Mouse (Mus musculus) megakaryocyte, embryonic 14.5 days (primary cell): ENCODE results near the gene Pus7l. TPM values are rescaled to one million over a fixed set of nuclear protein-coding genes. Genes with fewer than 3 reads are reported as not detected.

Experiments
- H3K27me3 ChIP-seq: replicated peaks from 2 replicates; pipeline ENCODE3; 2012; ENCODE audit warnings: inconsistent platforms
- H3K36me3 ChIP-seq: replicated peaks from 2 replicates; pipeline ENCODE3; 2012; ENCODE audit warnings: low read length, inconsistent platforms, mixed read lengths
- H3K4me1 ChIP-seq: 2 replicates; pipeline ENCODE4 v1.6.1; 2012; ENCODE audit warnings: inconsistent platforms
- H3K4me3 ChIP-seq: replicated peaks from 2 replicates; pipeline ENCODE3; 2012; ENCODE audit warnings: moderate library complexity, mild to moderate bottlenecking, inconsistent platforms
- H3K9me3 ChIP-seq: 2 replicates; pipeline ENCODE4 v1.6.1; 2012; ENCODE audit warnings: inconsistent platforms
- FLI1 ChIP-seq: IDR thresholded peaks from 2 replicates; pipeline ENCODE4 v1.6.1; 2012; ENCODE audit warnings: low read length, inconsistent platforms, mixed read lengths
- GATA1 ChIP-seq: IDR thresholded peaks from 3 replicates; pipeline ENCODE4 v1.6.1; 2012; ENCODE audit warnings: mixed read lengths, low read length, inconsistent platforms, borderline replicate concordance
- polyA plus RNA-seq: library from polyadenylated mRNA; stranded (reverse); fragments of >175 nt; gene quantifications from 2 replicates; pipeline ENCODE4 v1.2.3, GENCODE M21; 2012; ENCODE audit warnings: low replicate concordance; ENCODE audit not compliant: insufficient read depth

Gene Pus7l
- polyA plus RNA-seq, 1 experiment, result 6.3 TPM

GRCm38 (mm10) chr15:94574566-94575268, 31.4 kb upstream of the Pus7l start:
- Histone ChIP-seq H3K36me3 (peaks cover 34% of the 10 kb centered on the region), H3K9me3 (no peaks in the 10 kb centered on the region), H3K4me3 (peak overlapping the region; percentile 62), H3K4me1 (peaks cover 62% of the 10 kb centered on the region), H3K27me3 (no peaks in the 10 kb centered on the region)
- no peak for TF ChIP-seq FLI1
- TF ChIP-seq GATA1, result no peak

DNA sequence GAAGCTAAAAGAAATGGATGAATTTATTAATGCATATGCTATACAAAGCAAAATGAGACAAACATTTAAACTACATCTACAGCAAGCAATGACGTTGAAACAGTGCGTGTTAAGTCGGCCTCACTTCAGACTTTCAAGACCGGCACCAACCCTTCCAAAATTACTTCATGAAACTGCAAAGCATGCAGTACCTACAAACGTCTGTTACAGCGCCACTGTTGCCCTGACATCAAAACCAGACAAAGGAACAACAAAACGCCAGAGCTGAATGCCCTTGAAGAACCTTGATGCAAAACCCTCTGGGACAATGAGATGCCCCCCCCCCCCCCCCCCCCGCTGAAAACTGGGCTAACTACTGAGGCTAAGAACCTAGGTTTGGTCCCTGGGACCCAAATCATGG, 29.4 kb upstream of the Pus7l start:
- TF ChIP-seq GATA1 (no peak), FLI1 (no peak)
- Histone ChIP-seq H3K27me3 (no peaks in the 10 kb centered on the region), H3K4me3 (no peak overlapping the region), H3K36me3 (peaks cover 34% of the 10 kb centered on the region), H3K9me3 (no peaks in the 10 kb centered on the region), H3K4me1 (peaks cover 61% of the 10 kb centered on the region)

GRCm38 (mm10) chr15:94571501-94571900, 28.2 kb upstream of the Pus7l start:
- TF ChIP-seq GATA1, result no peak
- TF ChIP-seq FLI1, result no peak
- Histone ChIP-seq H3K36me3 (peaks cover 33% of the 10 kb centered on the region), H3K4me1 (peaks cover 59% of the 10 kb centered on the region), H3K4me3 (no peak overlapping the region), H3K27me3 (no peaks in the 10 kb centered on the region), H3K9me3 (no peaks in the 10 kb centered on the region)

GRCm38 (mm10) chr15:94568496-94569182, 25.3 kb upstream of the Pus7l start:
- Histone ChIP-seq H3K9me3 (no peaks in the 10 kb centered on the region), H3K4me1 (peaks cover 55% of the 10 kb centered on the region), H3K36me3 (peaks cover 40% of the 10 kb centered on the region), H3K4me3 (no peak overlapping the region), H3K27me3 (no peaks in the 10 kb centered on the region)
- TF ChIP-seq GATA1 (no peak), FLI1 (no peak)

GRCm38 (mm10) chr15:94565854-94566253, 22.5 kb upstream of the Pus7l start:
- Histone ChIP-seq H3K4me3 (peak overlapping the region; percentile 79), H3K36me3 (peaks cover 63% of the 10 kb centered on the region), H3K9me3 (no peaks in the 10 kb centered on the region), H3K4me1 (peaks cover 45% of the 10 kb centered on the region), H3K27me3 (no peaks in the 10 kb centered on the region)
- TF ChIP-seq FLI1, result no peak
- no peak for TF ChIP-seq GATA1

- no peak for TF ChIP-seq FLI1
- no peak for TF ChIP-seq GATA1
- peaks cover 73% of the 10 kb centered on the region for H3K36me3 ChIP-seq
These were observed 21.6 kb upstream of the Pus7l start for GRCm38 (mm10) chr15:94564909-94565308.

GRCm38 (mm10) chr15:94558895-94559656, 15.7 kb upstream of the Pus7l start:
- H3K4me3 ChIP-seq, result no peak overlapping the region
- H3K9me3 ChIP-seq, result no peaks in the 10 kb centered on the region
- peaks cover 91% of the 10 kb centered on the region for H3K36me3 ChIP-seq
- peaks cover 7% of the 10 kb centered on the region; the same call in 1 of the 2 replicates for H3K4me1 ChIP-seq
- TF ChIP-seq FLI1, result no peak
- no peak for TF ChIP-seq GATA1
- no peaks in the 10 kb centered on the region for H3K27me3 ChIP-seq

More at GRCm38 (mm10) chr15:94564909-94565308, 21.6 kb upstream of the Pus7l start:
- Histone ChIP-seq H3K4me3 (peak overlapping the region; percentile 69), H3K4me1 (peaks cover 37% of the 10 kb centered on the region), H3K27me3 (no peaks in the 10 kb centered on the region), H3K9me3 (no peaks in the 10 kb centered on the region)

DNA sequence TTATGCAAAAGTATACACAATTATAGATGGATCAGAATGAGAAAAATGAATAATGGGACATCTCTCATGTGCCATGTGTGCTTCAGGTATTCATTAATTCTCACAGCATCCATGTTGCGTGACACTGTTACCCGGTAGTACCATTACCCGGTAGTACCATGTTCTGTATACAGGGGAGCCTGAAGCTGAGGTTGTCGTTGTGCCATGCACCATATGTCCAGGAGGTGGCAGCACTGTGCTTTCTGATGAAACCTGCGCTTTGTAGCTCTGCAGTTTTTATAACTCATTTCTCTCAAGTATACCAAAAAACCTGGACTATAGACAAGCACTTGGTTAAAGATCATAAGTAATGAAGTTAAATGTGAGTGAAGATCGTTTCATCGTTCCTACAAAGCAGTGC, 14.1 kb upstream of the Pus7l start:
- no peak for TF ChIP-seq FLI1
- TF ChIP-seq GATA1, result no peak
- Histone ChIP-seq H3K9me3 (0 out of 2 replicates have a peak, but pooled peaks cover 4% of the 10 kb centered on the region), H3K27me3 (no peaks in the 10 kb centered on the region), H3K36me3 (peaks cover 92% of the 10 kb centered on the region), H3K4me1 (0 out of 2 replicates have a peak, but pooled peaks cover 3% of the 10 kb centered on the region), H3K4me3 (no peak overlapping the region)

GRCm38 (mm10) chr15:94553536-94553935, 10.2 kb upstream of the Pus7l start:
- H3K4me1 ChIP-seq, result 0 out of 2 replicates have a peak, but pooled peaks cover 3% of the 10 kb centered on the region
- peaks cover 95% of the 10 kb centered on the region for H3K36me3 ChIP-seq
- TF ChIP-seq GATA1, result no peak
- no peak for TF ChIP-seq FLI1
- H3K27me3 ChIP-seq, result no peaks in the 10 kb centered on the region
- peaks cover 27% of the 10 kb centered on the region for H3K9me3 ChIP-seq
- no peak overlapping the region for H3K4me3 ChIP-seq

DNA sequence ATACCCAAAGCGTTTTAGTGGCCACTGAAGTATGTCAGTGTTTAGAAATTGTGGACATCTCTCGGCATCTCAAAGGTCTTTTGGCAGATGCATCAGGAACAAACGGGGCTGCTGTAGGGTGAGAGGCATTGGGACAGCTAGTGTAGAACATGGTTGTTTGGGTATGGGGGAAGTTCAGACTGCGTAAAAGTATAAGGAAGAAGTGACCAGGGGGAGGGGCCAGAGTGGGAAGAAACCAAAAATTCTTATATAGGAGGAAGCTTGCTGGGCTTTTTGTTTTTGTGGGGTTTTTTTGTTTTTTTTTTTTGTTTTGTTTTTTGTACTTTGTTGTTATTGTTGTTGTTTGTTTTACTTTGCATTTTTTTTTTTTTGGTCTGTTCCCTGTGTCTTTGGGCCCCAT, 1.5 kb upstream of the Pus7l start:
- Histone ChIP-seq H3K4me1 (peaks cover 25% of the 10 kb centered on the region), H3K9me3 (peaks cover 13% of the 10 kb centered on the region), H3K36me3 (peaks cover 58% of the 10 kb centered on the region), H3K4me3 (peak overlapping the region; percentile 54), H3K27me3 (no peaks in the 10 kb centered on the region)
- TF ChIP-seq GATA1 (no peak), FLI1 (no peak)
